Comparison of ENCODE assay signal across 14 mouse cellular contexts in genomic region chr1:155472112-155472955, GRCm38 (mm10). TPM values are rescaled to one million over a fixed set of nuclear protein-coding genes. Genes with fewer than 3 reads are reported as not detected.
DNase-seq lines count a peak whose midpoint lies in the region; ATAC-seq lines count a peak whose summit lies in the region.
"Had no signal": no experiment of that assay in that cellular context is flagged by ENCODE, and none has a peak within 500 bp of the region (broad histone marks: within the 10 kb centered on the region; RNA-seq: fewer than 3 reads in every experiment).

No protein-coding gene starts in this region.

- no peak for ATAC-seq in midbrain, embryonic 13.5 days
- ATAC-seq in liver, embryonic 11.5 days (replicated peaks; ENCODE audit: low FRiP score): peak; percentile 79
- no peak for ATAC-seq in kidney, embryonic 16.5 days (ENCODE audit: low FRiP score, low TSS enrichment)
- ATAC-seq: forebrain, postnatal 0 days had no signal

- H3K4me2 ChIP-seq in midbrain, embryonic 13.5 days (replicated peaks): no peak overlapping the region
- no peak overlapping the region for H3K4me2 ChIP-seq in liver, embryonic 11.5 days
- H3K4me2 ChIP-seq in kidney, embryonic 16.5 days (replicated peaks; ENCODE audit: low read depth, low read length): no peak overlapping the region
- H3K4me2 ChIP-seq: embryonic facial prominence, embryonic 13.5 days; heart, embryonic 13.5 days had no signal

- peaks cover 30% of the 10 kb centered on the region for H3K4me1 ChIP-seq in midbrain, embryonic 13.5 days (replicated peaks)
- peaks cover 16% of the 10 kb centered on the region for H3K4me1 ChIP-seq in midbrain, embryonic 10.5 days
- H3K4me1 ChIP-seq in liver, embryonic 11.5 days (replicated peaks; ENCODE audit: control insufficient read depth, insufficient read depth, low read length): peaks cover 10% of the 10 kb centered on the region
- H3K4me1 ChIP-seq in kidney, embryonic 16.5 days (ENCODE audit: insufficient read depth, low read length): 0 out of 2 replicates have a peak, but pooled peaks cover 5% of the 10 kb centered on the region

- no peak for DNase-seq in midbrain, embryonic 10.5 days (ENCODE audit: low spot score)
- peak; percentile 24 for DNase-seq in adrenal gland, postnatal 14 days
- DNase-seq in liver, embryonic 11.5 days (ENCODE audit: low spot score): no peak
- DNase-seq in left cerebral cortex, adult 11 months (ENCODE audit: low spot score): no peak
- DNase-seq in gastrocnemius, adult 18-20 months (ENCODE audit: low spot score): no peak
- DNase-seq: forebrain, postnatal 0 days; kidney, postnatal 10 days; spleen, adult 18-20 months; thymus, adult 2 months had no signal

- no peaks in the 10 kb centered on the region for H3K27me3 ChIP-seq in midbrain, embryonic 13.5 days
- H3K27me3 ChIP-seq in midbrain, embryonic 10.5 days (ENCODE audit: low read depth, poor library complexity, severe bottlenecking): no peaks in the 10 kb centered on the region
- no peaks in the 10 kb centered on the region for H3K27me3 ChIP-seq in liver, embryonic 11.5 days (replicated peaks; ENCODE audit: control insufficient read depth, insufficient read depth, low read length)
- H3K27me3 ChIP-seq in kidney, embryonic 16.5 days (ENCODE audit: insufficient read depth, low read length): no peaks in the 10 kb centered on the region
- H3K27me3 ChIP-seq: heart, embryonic 13.5 days had no signal

- no peak overlapping the region for H3K9ac ChIP-seq in midbrain, embryonic 13.5 days (replicated peaks)
- H3K9ac ChIP-seq in liver, embryonic 11.5 days (ENCODE audit: low read depth, low read length): no peak overlapping the region
- H3K9ac ChIP-seq in kidney, embryonic 16.5 days (replicated peaks; ENCODE audit: low read length): no peak overlapping the region
- H3K9ac ChIP-seq: embryonic facial prominence, embryonic 13.5 days; forebrain, postnatal 0 days; heart, embryonic 13.5 days had no signal

- no peak overlapping the region for H3K4me3 ChIP-seq in midbrain, embryonic 13.5 days (replicated peaks)
- H3K4me3 ChIP-seq in midbrain, embryonic 10.5 days: no peak overlapping the region
- H3K4me3 ChIP-seq in liver, embryonic 11.5 days (ENCODE audit: low read depth, low read length): no peak overlapping the region
- H3K4me3 ChIP-seq in kidney, embryonic 16.5 days (ENCODE audit: low read length): no peak overlapping the region
- H3K4me3 ChIP-seq: embryonic facial prominence, embryonic 13.5 days; heart, embryonic 13.5 days; limb, embryonic 10.5 days had no signal

- H3K36me3 ChIP-seq in midbrain, embryonic 13.5 days: no peaks in the 10 kb centered on the region
- no peaks in the 10 kb centered on the region for H3K36me3 ChIP-seq in midbrain, embryonic 10.5 days
- no peaks in the 10 kb centered on the region for H3K36me3 ChIP-seq in liver, embryonic 11.5 days (ENCODE audit: control insufficient read depth, insufficient read depth, low read length)
- no peaks in the 10 kb centered on the region for H3K36me3 ChIP-seq in kidney, embryonic 16.5 days (ENCODE audit: insufficient read depth, low read length)
- H3K36me3 ChIP-seq: embryonic facial prominence, embryonic 13.5 days; heart, embryonic 13.5 days; limb, embryonic 10.5 days had no signal

- H3K27ac ChIP-seq in midbrain, embryonic 13.5 days: peak overlapping the region; percentile 75
- H3K27ac ChIP-seq in midbrain, embryonic 10.5 days (replicated peaks): no peak overlapping the region
- no peak overlapping the region for H3K27ac ChIP-seq in liver, embryonic 11.5 days (ENCODE audit: low read depth, low read length)
- H3K27ac ChIP-seq in kidney, embryonic 16.5 days (ENCODE audit: low read length): no peak overlapping the region
- H3K27ac ChIP-seq: embryonic facial prominence, embryonic 13.5 days; heart, embryonic 13.5 days; limb, embryonic 10.5 days had no signal

- no peaks in the 10 kb centered on the region for H3K9me3 ChIP-seq in midbrain, embryonic 13.5 days
- no peaks in the 10 kb centered on the region for H3K9me3 ChIP-seq in midbrain, embryonic 10.5 days (replicated peaks)
- no peaks in the 10 kb centered on the region for H3K9me3 ChIP-seq in liver, embryonic 11.5 days (ENCODE audit: control insufficient read depth, low read length)
- H3K9me3 ChIP-seq in kidney, embryonic 16.5 days (ENCODE audit: low read length): no peaks in the 10 kb centered on the region
- H3K9me3 ChIP-seq: embryonic facial prominence, embryonic 13.5 days; heart, embryonic 13.5 days; limb, embryonic 10.5 days had no signal

- 72% methylated on average over 11 of the region's 11 CpGs for WGBS in midbrain, embryonic 13.5 days
- WGBS in midbrain, embryonic 10.5 days: 76% methylated on average over 11 of the region's 11 CpGs
- WGBS in liver, embryonic 11.5 days: 55% methylated on average over 11 of the region's 11 CpGs
- WGBS in kidney, embryonic 16.5 days: 49% methylated on average over 11 of the region's 11 CpGs

RNA-seq across cellular contexts. Expression of gene Xpr1, which starts 55.1 kb away (rescaled TPM):
- polyA plus RNA-seq in midbrain, embryonic 13.5 days (2015; fragmentation: Nextera tagmentation; extraction: Ambion mirVana): 62.0 and 64.3 TPM in 2 replicates
- polyA plus RNA-seq in midbrain, embryonic 10.5 days (2016; fragmentation: Nextera tagmentation; extraction: Ambion mirVana): 11.1 and 16.4 TPM in 2 replicates
- 40.9 and 41.8 TPM in 2 replicates for total RNA-seq in adrenal gland, postnatal 14 days (2021)
- 5.3 and 8.0 TPM in 2 replicates for polyA plus RNA-seq in liver, embryonic 11.5 days (2014; fragmentation: Nextera tagmentation; extraction: Ambion mirVana)
- total RNA-seq in gastrocnemius, adult 18-20 months (2021): 10 to 100 TPM; 76.3 to 80.7 TPM
- 9.2 and 12.6 TPM in 2 replicates for polyA plus RNA-seq in kidney, embryonic 16.5 days (2015; fragmentation: Nextera tagmentation; extraction: Ambion mirVana)
